Mouse (Mus musculus) heart, postnatal 0 days (tissue): ENCODE measurements at regions not wholly inside any gene's neighbourhood (a gene's known extent, or its start where the extent isn't known, plus 50 kb on each side); places are given as distances from the start of the nearest gene placed in this dataset.
A peak's percentile ranks its signal among the peaks of the same experiment; 100 is the strongest.

Experiments
- ATAC-seq: fragments of 200-750 bp; cut with Nextera tagmentation; 2 replicates; pipeline ENCODE4 v1.8.0; 2017; ENCODE audit warnings: low read depth, moderate number of reproducible peaks, moderate library complexity; ENCODE audit not compliant: insufficient read depth
- DNase-seq: peaks from one replicate; pipeline ENCODE4 v3.0.0-alpha.2; 2016; ENCODE audit warnings: low spot score
- H3K27ac ChIP-seq: fragments of 300-500 bp; sonication (generic); 2 replicates; pipeline ENCODE4 v1.5.1; 2014; ENCODE audit warnings: low read depth, mild to moderate bottlenecking
- H3K27me3 ChIP-seq: fragments of 300-500 bp; sonication (generic); 2 replicates; pipeline ENCODE4 v1.6.1; 2014; ENCODE audit warnings: low read length, mixed read lengths; ENCODE audit not compliant: control insufficient read depth, insufficient read depth
- H3K36me3 ChIP-seq: fragments of 300-500 bp; sonication (generic); replicated peaks from 2 replicates; pipeline ENCODE4 v1.6.1; 2014; ENCODE audit warnings: low read length, mixed read lengths; ENCODE audit not compliant: control insufficient read depth, insufficient read depth
- H3K4me1 ChIP-seq: fragments of 300-500 bp; sonication (generic); 2 replicates; pipeline ENCODE4 v1.6.1; 2014; ENCODE audit warnings: antibody characterized with exemption; ENCODE audit not compliant: control insufficient read depth, insufficient read depth
- H3K4me2 ChIP-seq: fragments of 300-500 bp; sonication (generic); 2 replicates; pipeline ENCODE4 v1.6.1; 2014; ENCODE audit warnings: low read depth, mild to moderate bottlenecking, low read length, moderate library complexity
- H3K4me3 ChIP-seq: fragments of 300-500 bp; sonication (generic); 2 replicates; pipeline ENCODE4 v1.5.1; 2014; ENCODE audit warnings: low read depth, low read length
- H3K9ac ChIP-seq: fragments of 300-500 bp; sonication (generic); replicated peaks from 2 replicates; pipeline ENCODE4 v1.6.1; 2014; ENCODE audit warnings: low read depth, low read length, mixed read lengths
- H3K9me3 ChIP-seq: fragments of 300-500 bp; sonication (generic); replicated peaks from 2 replicates; pipeline ENCODE4 v1.6.1; 2016; ENCODE audit warnings: low read length; ENCODE audit not compliant: control insufficient read depth
- CTCF ChIP-seq: IDR thresholded peaks from 2 replicates; pipeline ENCODE4 v1.5.1; 2016; ENCODE audit warnings: antibody characterized with exemption, control low read depth, low read depth
- EP300 ChIP-seq: IDR thresholded peaks from 2 replicates; pipeline ENCODE4 v1.6.1; 2016; ENCODE audit warnings: antibody characterized with exemption, low read depth
- WGBS: fragments of 180-500 bp; shearing (Covaris S2); extraction: QIAGEN DNeasy Blood & Tissue Kit; methylation state at CpG from one replicate; pipeline ENCODE4 v1.1.7; 2014; 5-methylcytosine and 5-hydroxymethylcytosine counted together

DNA sequence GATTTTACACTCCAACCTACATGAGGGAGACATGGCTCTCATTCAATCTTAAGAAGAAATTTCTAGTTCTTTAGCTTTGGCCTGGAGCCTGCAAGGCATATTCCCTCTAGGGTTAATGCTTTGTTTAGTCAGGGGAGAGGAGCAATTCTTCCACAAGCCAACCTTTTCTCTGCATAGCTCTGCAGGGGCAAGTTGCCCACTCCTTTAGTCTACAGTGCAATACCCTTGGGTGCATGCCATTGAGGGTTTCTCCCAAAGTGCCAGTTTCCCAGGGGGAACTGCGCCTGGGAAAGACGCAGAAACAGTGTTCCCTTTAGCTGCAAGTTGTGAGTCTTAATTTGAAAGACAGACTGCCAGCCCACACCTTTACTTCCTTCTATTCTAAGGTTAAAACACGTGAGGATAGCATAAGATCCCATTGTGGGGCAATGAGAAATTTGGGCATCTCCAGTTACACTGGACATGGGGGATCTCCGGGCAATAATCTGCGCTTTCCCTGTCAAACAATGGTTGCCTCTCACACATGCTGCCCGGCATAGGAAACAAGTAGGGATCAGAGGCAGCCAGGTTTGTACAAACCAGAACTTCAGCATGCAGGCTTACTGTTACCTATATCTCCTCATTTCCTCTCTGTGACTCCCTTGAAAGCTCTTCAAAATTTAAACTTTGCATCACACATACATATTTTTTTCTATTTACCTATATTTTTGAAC is 620.1 kb upstream of the Alcam start:
- Histone ChIP-seq H3K4me3 (no peak overlapping the region), H3K9ac (no peak overlapping the region), H3K36me3 (no peaks in the 10 kb centered on the region), H3K4me1 (peaks cover 13% of the 10 kb centered on the region), H3K4me2 (no peak overlapping the region), H3K9me3 (no peaks in the 10 kb centered on the region), H3K27me3 (no peaks in the 10 kb centered on the region), H3K27ac (no peak overlapping the region)
- no peak for TF ChIP-seq CTCF
- TF ChIP-seq EP300: no peak
- 76% methylated on average over 6 of the region's 6 CpGs for WGBS
- ATAC-seq (no peak; the same call in 1 of the 2 replicates), DNase-seq (no peak)

GRCm38 (mm10) chr16:53071887-53072682 is 618.2 kb upstream of the Alcam start:
- H3K9ac ChIP-seq: no peak overlapping the region
- no peak overlapping the region for H3K4me3 ChIP-seq
- H3K27me3 ChIP-seq: no peaks in the 10 kb centered on the region
- H3K27ac ChIP-seq: peak overlapping the region; percentile 25; the same call in 1 of the 2 replicates
- 61% methylated on average over 9 of the region's 9 CpGs for WGBS
- H3K4me1 ChIP-seq: peaks cover 13% of the 10 kb centered on the region
- no peak overlapping the region for H3K4me2 ChIP-seq
- H3K36me3 ChIP-seq: no peaks in the 10 kb centered on the region
- no peak for TF ChIP-seq EP300
- DNase-seq: peak; percentile 21
- no peak for ATAC-seq
- H3K9me3 ChIP-seq: no peaks in the 10 kb centered on the region

DNA sequence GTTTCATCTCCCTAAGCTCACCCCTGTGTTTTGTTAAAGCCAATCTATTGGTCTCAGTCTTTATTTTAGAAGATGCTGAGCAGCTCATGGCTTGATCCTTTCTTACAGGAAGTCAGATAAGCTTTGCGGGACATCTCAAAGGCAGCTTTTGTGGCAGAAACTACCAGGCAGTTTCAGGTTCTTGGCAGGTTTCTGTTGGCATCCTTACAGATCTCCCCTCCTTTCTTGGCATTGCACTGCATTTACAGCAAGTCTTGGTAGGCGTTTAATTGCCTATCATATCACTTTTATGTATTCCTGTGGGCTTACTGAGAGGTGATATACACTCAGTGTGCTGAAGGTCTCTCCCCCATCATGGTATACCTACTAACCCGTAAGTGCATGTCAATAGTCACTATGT is 610.3 kb upstream of the Alcam start:
- no peak for DNase-seq
- TF ChIP-seq EP300: no peak
- TF ChIP-seq CTCF: no peak
- WGBS: 62% methylated on average over 3 of the region's 3 CpGs
- no peak overlapping the region for H3K9ac ChIP-seq
- no peaks in the 10 kb centered on the region for H3K9me3 ChIP-seq
- H3K4me1 ChIP-seq: no peaks in the 10 kb centered on the region
- H3K27ac ChIP-seq: no peak overlapping the region
- no peak overlapping the region for H3K4me3 ChIP-seq
- H3K4me2 ChIP-seq: no peak overlapping the region
- ATAC-seq: no peak
- no peaks in the 10 kb centered on the region for H3K36me3 ChIP-seq
- no peaks in the 10 kb centered on the region for H3K27me3 ChIP-seq

GRCm38 (mm10) chr16:53063061-53063460 is 609.2 kb upstream of the Alcam start:
- no peaks in the 10 kb centered on the region for H3K27me3 ChIP-seq
- WGBS: 60% methylated on average over 5 of the region's 5 CpGs
- DNase-seq: no peak

DNA sequence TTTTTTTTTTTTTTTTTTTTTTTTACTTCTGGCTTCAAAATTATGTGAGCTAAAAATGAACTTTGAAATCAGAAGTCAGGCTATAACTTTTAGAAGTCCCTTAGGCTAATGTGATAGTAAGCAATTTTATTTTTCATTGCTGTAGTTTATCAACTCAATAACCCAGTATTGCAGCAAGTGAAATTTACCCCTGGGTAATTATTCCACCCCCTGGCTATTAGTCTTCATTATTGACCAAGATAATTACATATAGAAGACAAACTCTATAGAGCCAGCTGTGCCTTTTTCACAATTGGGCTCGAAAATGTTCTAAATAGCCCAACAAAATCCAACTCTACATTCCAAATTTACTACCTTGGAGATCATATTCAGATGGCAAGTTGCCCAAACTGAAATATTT is 572.2 kb upstream of the Alcam start:
- no peak for TF ChIP-seq CTCF
- no peak for TF ChIP-seq EP300
- 65% methylated on average over 1 of the region's 1 CpGs for WGBS

More at GRCm38 (mm10) chr16:53063061-53063460, 609.2 kb upstream of the Alcam start:
- Histone ChIP-seq H3K27ac (no peak overlapping the region), H3K4me1 (no peaks in the 10 kb centered on the region), H3K36me3 (no peaks in the 10 kb centered on the region), H3K4me3 (no peak overlapping the region), H3K9me3 (no peaks in the 10 kb centered on the region), H3K9ac (no peak overlapping the region), H3K4me2 (no peak overlapping the region)
- TF ChIP-seq EP300 (no peak), CTCF (no peak)
- ATAC-seq: no peak

More for the DNA sequence above, 572.2 kb upstream of the Alcam start:
- DNase-seq (no peak), ATAC-seq (no peak)
- Histone ChIP-seq H3K4me3 (no peak overlapping the region), H3K4me2 (no peak overlapping the region), H3K4me1 (no peaks in the 10 kb centered on the region), H3K27ac (no peak overlapping the region), H3K36me3 (no peaks in the 10 kb centered on the region), H3K9ac (no peak overlapping the region), H3K9me3 (no peaks in the 10 kb centered on the region), H3K27me3 (no peaks in the 10 kb centered on the region)
